8 mouse cellular contexts compared by ENCODE assay signal in the genomic region with DNA sequence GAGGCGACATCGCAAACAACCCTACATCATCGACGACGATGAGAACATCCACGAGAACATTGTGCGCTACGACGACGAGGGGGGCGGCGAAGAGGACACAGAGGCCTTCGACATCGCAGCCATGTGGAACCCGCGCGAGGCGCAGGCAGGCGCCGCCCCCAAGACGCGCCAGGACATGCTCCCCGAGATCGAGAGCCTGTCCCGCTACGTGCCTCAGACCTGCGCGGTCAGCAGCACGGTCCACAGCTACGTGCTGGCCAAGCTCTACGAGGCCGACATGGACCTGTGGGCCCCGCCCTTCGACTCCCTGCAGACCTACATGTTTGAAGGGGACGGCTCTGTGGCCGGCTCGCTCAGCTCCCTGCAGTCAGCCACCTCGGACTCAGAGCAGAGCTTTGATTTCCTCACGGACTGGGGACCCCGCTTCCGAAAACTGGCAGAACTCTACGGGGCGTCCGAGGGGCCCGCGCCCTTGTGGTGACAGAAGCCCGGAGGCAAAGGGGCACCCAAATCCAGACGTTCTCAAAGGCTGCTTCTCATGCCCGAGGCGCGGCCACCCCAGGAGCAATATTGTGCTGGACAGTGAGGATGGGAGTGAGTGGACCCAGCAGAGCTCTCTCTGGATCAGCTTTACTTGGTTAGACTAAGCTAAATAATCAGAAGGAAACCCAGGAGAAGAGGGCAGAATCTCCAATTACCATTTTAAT.
DNase-seq lines count a peak whose midpoint lies in the region; ATAC-seq and TF ChIP-seq lines count a peak whose summit lies in the region.

No protein-coding gene starts in this region.

- peak overlapping the region; percentile 57 for H3K9ac ChIP-seq in limb, embryonic 12.5 days (replicated peaks)

- peaks cover 26% of the 10 kb centered on the region for H3K27me3 ChIP-seq in embryonic facial prominence, embryonic 10.5 days (replicated peaks; ENCODE audit: low read depth, poor library complexity, severe bottlenecking)
- H3K27me3 ChIP-seq in limb, embryonic 12.5 days = 0 out of 2 replicates have a peak, but pooled peaks cover 4% of the 10 kb centered on the region

- no peaks in the 10 kb centered on the region for H3K36me3 ChIP-seq in embryonic facial prominence, embryonic 10.5 days (replicated peaks)
- no peaks in the 10 kb centered on the region for H3K36me3 ChIP-seq in limb, embryonic 12.5 days

- H3K4me3 ChIP-seq in layer of hippocampus, adult 2 months = peak overlapping the region; percentile 44
- H3K4me3 ChIP-seq in embryonic facial prominence, embryonic 10.5 days = peak overlapping the region; percentile 59
- peak overlapping the region; percentile 46 for H3K4me3 ChIP-seq in limb, embryonic 12.5 days (replicated peaks)

- TF ChIP-seq CTCF in layer of hippocampus, adult 2 months (conservative IDR thresholded peaks at IDR 0.05) = no peak

- peak overlapping the region; percentile 87 for H3K4me2 ChIP-seq in limb, embryonic 12.5 days

- ATAC-seq in hematopoietic stem cell, adult 5-6 weeks (replicated peaks in 1 of 2; ENCODE audit: insufficient read depth in 1 of 2, low FRiP score in 2 of 2, low TSS enrichment in 1 of 2, low read depth in 1 of 2, poor library complexity in 2 of 2, severe bottlenecking in 2 of 2) = peak; percentile 42 to 56; a peak in 2 of 4 replicates
- ATAC-seq in limb, embryonic 12.5 days (ENCODE audit: insufficient number of reproducible peaks, insufficient read depth, low FRiP score, low TSS enrichment, low read depth) = peak; percentile 84
- ATAC-seq in erythroblast, adult 5-6 weeks (replicated peaks; ENCODE audit: low FRiP score, poor library complexity, severe bottlenecking) = no peak

- DNase-seq in layer of hippocampus, adult 2 months (ENCODE audit: low spot score in 2 of 2) = no peak
- no peak for DNase-seq in layer of hippocampus, postnatal 25 days (ENCODE audit: extremely low spot score in 1 of 2, low spot score in 1 of 2)
- peak; percentile 68 for DNase-seq in embryonic facial prominence, embryonic 10.5 days (ENCODE audit: low spot score)
- DNase-seq in neural tube, embryonic 10.5 days (ENCODE audit: extremely low spot score, low spot score) = peak; percentile 59
- no peak for DNase-seq in spleen, postnatal 14 days (ENCODE audit: low spot score in 2 of 2)

- no peak overlapping the region for H3K27ac ChIP-seq in layer of hippocampus, adult 2 months
- H3K27ac ChIP-seq in embryonic facial prominence, embryonic 10.5 days (replicated peaks) = peak overlapping the region; percentile 72
- no peak overlapping the region for H3K27ac ChIP-seq in limb, embryonic 12.5 days

- peaks cover 8% of the 10 kb centered on the region; the same call in 1 of the 2 replicates for H3K4me1 ChIP-seq in embryonic facial prominence, embryonic 10.5 days
- no peaks in the 10 kb centered on the region for H3K4me1 ChIP-seq in limb, embryonic 12.5 days (replicated peaks)

- WGBS in embryonic facial prominence, embryonic 10.5 days = 11% methylated on average over 51 of the region's 51 CpGs
- 7% methylated on average over 51 of the region's 51 CpGs for WGBS in limb, embryonic 12.5 days

- no peaks in the 10 kb centered on the region for H3K9me3 ChIP-seq in embryonic facial prominence, embryonic 10.5 days
- no peaks in the 10 kb centered on the region for H3K9me3 ChIP-seq in limb, embryonic 12.5 days

Comparison
In these comparisons a context has a peak if more than half of its experiments do, and no peak if none do; other contexts are left out.
1. DNase-seq: peak in embryonic facial prominence, embryonic 10.5 days (single experiment) and neural tube, embryonic 10.5 days (single experiment); none in layer of hippocampus, adult 2 months (0 of 2), layer of hippocampus, postnatal 25 days (0 of 2) and spleen, postnatal 14 days (0 of 2).
2. Peak in every context shown above with its lines, with median percentiles within 50 percentile points of each other: H3K4me3 ChIP-seq.